In genomic region chr15:77651143-77651542, GRCm38 (mm10) we compare ENCODE assay signal across 42 mouse cellular contexts. TPM values are rescaled to one million over a fixed set of nuclear protein-coding genes. Genes with fewer than 3 reads are reported as not detected.
"Had no signal": no experiment of that assay in that cellular context is flagged by ENCODE, and none has a peak within 500 bp of the region (broad histone marks: within the 10 kb centered on the region; RNA-seq: fewer than 3 reads in every experiment).

No protein-coding gene starts in this region.

RNA-seq across cellular contexts. Expression of gene Apol11b, which starts 8.1 kb away (rescaled TPM):
- total RNA-seq: hindbrain, postnatal 0 days; layer of hippocampus, adult 18-20 months; layer of hippocampus, adult 2 months; layer of hippocampus, postnatal 14 days; layer of hippocampus, postnatal 25 days; layer of hippocampus, postnatal 36 days had no signal
- polyA plus RNA-seq: heart, embryonic 11.5 days; heart, embryonic 12.5 days; hindbrain, embryonic 10.5 days; hindbrain, embryonic 11.5 days; hindbrain, embryonic 12.5 days; hindbrain, embryonic 14.5 days; hindbrain, embryonic 15.5 days; hindbrain, embryonic 16.5 days; hindbrain, postnatal 0 days; intestine, embryonic 14.5 days; intestine, postnatal 0 days; kidney, embryonic 14.5 days; kidney, postnatal 0 days had no signal

RNA-seq across cellular contexts. Expression of gene Apol7e, which starts 47.5 kb away (rescaled TPM):
- total RNA-seq: heart, postnatal 14 days; heart, postnatal 25 days; heart, postnatal 36 days; hindbrain, postnatal 0 days; layer of hippocampus, adult 18-20 months; layer of hippocampus, adult 2 months; layer of hippocampus, adult 8-10 months; layer of hippocampus, postnatal 10 days; layer of hippocampus, postnatal 14 days; layer of hippocampus, postnatal 25 days; layer of hippocampus, postnatal 36 days; left cerebral cortex, adult 18-20 months; left cerebral cortex, adult 8-10 months had no signal
- polyA plus RNA-seq: heart, embryonic 12.5 days; heart, postnatal 0 days; hindbrain, embryonic 10.5 days; hindbrain, embryonic 11.5 days; hindbrain, embryonic 12.5 days; hindbrain, embryonic 13.5 days; hindbrain, embryonic 14.5 days; hindbrain, embryonic 15.5 days; hindbrain, embryonic 16.5 days; hindbrain, postnatal 0 days; kidney, embryonic 14.5 days; kidney, embryonic 15.5 days; kidney, embryonic 16.5 days; kidney, postnatal 0 days had no signal

RNA-seq across cellular contexts. Expression of gene Gm36245, which starts 52.1 kb away (rescaled TPM):
- total RNA-seq: heart, postnatal 10 days; heart, postnatal 14 days; heart, postnatal 25 days; heart, postnatal 36 days; heart, postnatal 4 days; hematopoietic stem cell, adult 5-6 weeks; hindbrain, postnatal 0 days; layer of hippocampus, adult 18-20 months; layer of hippocampus, adult 2 months; layer of hippocampus, adult 8-10 months; layer of hippocampus, postnatal 10 days; layer of hippocampus, postnatal 14 days; layer of hippocampus, postnatal 25 days; layer of hippocampus, postnatal 36 days; left cerebral cortex, adult 18-20 months; left cerebral cortex, adult 2 months; left cerebral cortex, adult 8-10 months had no signal
- polyA plus RNA-seq: heart, embryonic 11.5 days; heart, embryonic 12.5 days; heart, embryonic 13.5 days; heart, embryonic 14.5 days; heart, embryonic 15.5 days; heart, embryonic 16.5 days; heart, postnatal 0 days; hindbrain, embryonic 10.5 days; hindbrain, embryonic 11.5 days; hindbrain, embryonic 12.5 days; hindbrain, embryonic 13.5 days; hindbrain, embryonic 14.5 days; hindbrain, embryonic 15.5 days; hindbrain, embryonic 16.5 days; hindbrain, postnatal 0 days; inflammation-experienced regulatory T-cells, adult 6 months; intestine, embryonic 14.5 days; intestine, embryonic 15.5 days; intestine, embryonic 16.5 days; intestine, postnatal 0 days; kidney, adult 2 months; kidney, embryonic 14.5 days; kidney, embryonic 15.5 days; kidney, embryonic 16.5 days; kidney, postnatal 0 days; large intestine, adult 2 months had no signal

RNA-seq across cellular contexts. Expression of gene Apol10b, which starts 55.2 kb away (rescaled TPM):
- total RNA-seq: heart, postnatal 4 days; hematopoietic stem cell, adult 5-6 weeks; hindbrain, postnatal 0 days; layer of hippocampus, adult 2 months; layer of hippocampus, postnatal 14 days had no signal
- polyA plus RNA-seq: heart, embryonic 11.5 days; heart, embryonic 12.5 days; heart, embryonic 13.5 days; heart, embryonic 14.5 days; hindbrain, embryonic 10.5 days; hindbrain, embryonic 11.5 days; hindbrain, embryonic 14.5 days; hindbrain, embryonic 16.5 days had no signal
